Mouse (Mus musculus) testis, adult 2 months (tissue): ENCODE data around the gene Ntrk1. TPM values are rescaled to one million over a fixed set of nuclear protein-coding genes. Genes with fewer than 3 reads are reported as not detected.
"Not testable (repeated sequence)": the region's sequence is repeated elsewhere in the genome, so short reads cannot be mapped to it uniquely, and the experiment has no call there.

ENCODE experiments used
- H3K27ac ChIP-seq: fragments of 200-500 bp; 2 replicates; pipeline ENCODE4 v1.5.1; 2012; ENCODE audit warnings: low read depth, low read length; ENCODE audit not compliant: control insufficient read depth, insufficient read depth
- H3K27me3 ChIP-seq: fragments of 200-500 bp; 2 replicates; pipeline ENCODE4 v1.6.1; 2012; ENCODE audit warnings: mild to moderate bottlenecking, low read length, moderate library complexity; ENCODE audit not compliant: control insufficient read depth, insufficient read depth
- H3K36me3 ChIP-seq: fragments of 200-500 bp; 2 replicates; pipeline ENCODE4 v1.6.1; 2012; ENCODE audit warnings: mild to moderate bottlenecking, low read length; ENCODE audit not compliant: control insufficient read depth, insufficient read depth
- H3K4me1 ChIP-seq: fragments of 200-500 bp; 2 replicates; pipeline ENCODE4 v1.6.1; 2012; ENCODE audit warnings: low read length; ENCODE audit not compliant: control insufficient read depth, insufficient read depth
- H3K4me3 ChIP-seq: fragments of 200-500 bp; 2 replicates; pipeline ENCODE4 v1.5.1; 2012; ENCODE audit warnings: low read depth, mild to moderate bottlenecking, low read length, moderate library complexity, mixed read lengths; ENCODE audit not compliant: control insufficient read depth
- CTCF ChIP-seq: fragments of 200-500 bp; IDR thresholded peaks from 2 replicates; pipeline ENCODE4 v1.5.1; 2012; ENCODE audit warnings: low read depth, mild to moderate bottlenecking, inconsistent platforms, low read length, moderate library complexity; ENCODE audit not compliant: control insufficient read depth, insufficient read depth, insufficient replicate concordance
- POLR2A ChIP-seq: fragments of 200-500 bp; IDR thresholded peaks from 2 replicates; pipeline ENCODE4 v1.6.1; 2012; ENCODE audit warnings: low read depth, mild to moderate bottlenecking, inconsistent platforms, low read length, moderate library complexity; ENCODE audit not compliant: control insufficient read depth
- polyA plus RNA-seq: library from polyadenylated mRNA; depleted of rRNA; stranded (reverse); fragments of >200 nt; gene quantifications from 2 replicates; pipeline ENCODE4 v1.2.3, GENCODE M21; 2012; rRNA removed

The Ntrk1 gene
- polyA plus RNA-seq = 0.64 and 0.94 TPM in 2 replicates

DNA sequence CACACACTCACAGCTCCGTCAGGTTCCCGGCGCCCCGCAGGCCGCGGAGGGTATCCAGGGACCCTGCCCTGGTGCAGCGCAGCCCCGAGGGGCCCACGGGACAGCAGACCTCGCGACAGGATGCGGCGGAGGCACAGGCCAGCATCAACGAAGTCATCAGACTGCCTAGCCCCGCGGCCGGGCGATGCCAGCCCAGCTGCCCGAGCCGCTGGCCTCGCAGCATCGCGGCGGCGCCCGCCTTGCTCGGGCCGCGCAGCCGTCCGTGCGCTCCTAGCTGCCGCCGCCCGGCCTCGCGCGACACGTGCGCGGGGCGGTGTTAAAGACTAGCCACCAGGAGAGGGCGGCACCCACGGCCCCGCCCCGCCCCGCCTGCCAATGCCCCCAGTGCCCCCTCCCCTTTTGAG lies at the start of gene Ntrk1:
Gene Ntrk1, minus strand, starts transcription at position 241 of the 404 bp plus-strand sequence.
- Histone ChIP-seq H3K27me3 (peaks cover 3% of the 10 kb centered on the region), H3K4me1 (peaks cover 10% of the 10 kb centered on the region), H3K27ac (no peak within 1 kb of the TSS), H3K4me3 (peak within 1 kb of the TSS; percentile 19), H3K36me3 (no peaks in the 10 kb centered on the region)
- no peak for TF ChIP-seq CTCF
- no peak for TF ChIP-seq POLR2A

DNA sequence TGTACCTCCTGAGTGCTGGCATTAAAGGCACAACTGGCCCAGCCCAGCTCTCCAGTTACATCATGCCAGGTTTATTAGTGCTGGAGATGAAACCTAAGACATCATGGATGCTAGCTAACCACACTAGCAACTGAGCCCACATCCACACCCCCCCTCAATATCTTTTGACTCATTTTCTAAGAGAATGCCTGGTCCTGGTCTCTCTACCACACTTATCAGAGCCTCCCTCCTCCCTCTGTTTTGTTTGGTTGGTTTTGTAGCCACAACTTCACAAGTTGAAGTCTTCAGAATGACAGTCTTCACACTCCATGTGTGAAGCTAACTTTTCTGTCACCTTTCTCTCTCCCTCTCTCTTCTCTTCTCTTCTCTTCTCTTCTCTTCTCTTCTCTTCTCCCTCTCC lies 45.9 kb upstream of the Ntrk1 start:
- no peak overlapping the region for H3K4me3 ChIP-seq
- H3K36me3 ChIP-seq = no peaks in the 10 kb centered on the region
- no peak for TF ChIP-seq CTCF
- TF ChIP-seq POLR2A = no peak
- no peaks in the 10 kb centered on the region for H3K27me3 ChIP-seq
- no peaks in the 10 kb centered on the region for H3K4me1 ChIP-seq
- H3K27ac ChIP-seq = no peak overlapping the region

DNA sequence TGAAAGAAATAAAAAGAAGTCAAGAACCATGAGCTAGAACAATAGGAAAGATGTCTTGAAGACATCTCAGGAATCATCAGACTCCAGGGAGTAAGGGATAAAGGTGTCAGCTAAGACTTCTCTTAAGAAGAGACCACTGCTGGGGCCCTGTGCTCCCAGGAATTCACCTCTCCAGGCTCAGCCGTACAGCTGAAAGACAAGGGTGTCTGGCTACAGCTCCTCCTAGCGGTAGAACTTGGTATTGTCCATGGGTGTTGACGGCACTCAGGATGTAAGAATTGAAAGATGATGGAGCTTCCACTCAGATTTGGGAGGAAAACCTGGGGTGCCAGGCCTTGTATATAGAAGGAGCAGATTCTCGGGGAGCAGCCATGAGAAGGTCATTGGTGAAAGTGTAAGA lies 43.7 kb upstream of the Ntrk1 start:
- Histone ChIP-seq H3K36me3 (no peaks in the 10 kb centered on the region), H3K27me3 (no peaks in the 10 kb centered on the region)
- TF ChIP-seq POLR2A = no peak
- TF ChIP-seq CTCF = peak; percentile 84; the same call in 1 of the 2 replicates

DNA sequence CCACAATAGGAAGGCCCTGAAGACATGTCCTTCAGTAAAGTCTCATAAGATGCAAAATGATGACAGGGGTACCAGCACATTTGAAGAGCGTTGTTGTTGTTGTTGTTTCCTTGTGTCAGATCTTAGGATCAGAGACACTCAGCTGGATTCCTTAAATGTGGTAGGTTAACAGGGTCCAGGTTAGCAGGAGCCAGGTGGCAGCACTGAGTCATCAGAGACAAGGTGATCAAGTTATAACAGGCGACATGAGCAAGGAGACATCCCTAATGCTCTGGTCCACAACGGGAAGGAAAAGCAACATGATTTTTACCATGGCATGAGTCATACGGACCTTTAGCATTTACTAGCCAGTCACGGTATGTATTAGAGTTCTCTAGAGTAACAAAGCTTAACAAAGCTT lies 38.5 kb upstream of the Ntrk1 start:
- Histone ChIP-seq H3K4me1 (0 out of 2 replicates have a peak, but pooled peaks cover 2% of the 10 kb centered on the region), H3K27ac (no peak overlapping the region), H3K36me3 (no peaks in the 10 kb centered on the region), H3K4me3 (no peak overlapping the region), H3K27me3 (no peaks in the 10 kb centered on the region)
- TF ChIP-seq POLR2A = no peak
- no peak for TF ChIP-seq CTCF

More for the DNA sequence above, 43.7 kb upstream of the Ntrk1 start:
- no peak overlapping the region for H3K4me3 ChIP-seq
- H3K4me1 ChIP-seq = no peaks in the 10 kb centered on the region
- no peak overlapping the region for H3K27ac ChIP-seq

DNA sequence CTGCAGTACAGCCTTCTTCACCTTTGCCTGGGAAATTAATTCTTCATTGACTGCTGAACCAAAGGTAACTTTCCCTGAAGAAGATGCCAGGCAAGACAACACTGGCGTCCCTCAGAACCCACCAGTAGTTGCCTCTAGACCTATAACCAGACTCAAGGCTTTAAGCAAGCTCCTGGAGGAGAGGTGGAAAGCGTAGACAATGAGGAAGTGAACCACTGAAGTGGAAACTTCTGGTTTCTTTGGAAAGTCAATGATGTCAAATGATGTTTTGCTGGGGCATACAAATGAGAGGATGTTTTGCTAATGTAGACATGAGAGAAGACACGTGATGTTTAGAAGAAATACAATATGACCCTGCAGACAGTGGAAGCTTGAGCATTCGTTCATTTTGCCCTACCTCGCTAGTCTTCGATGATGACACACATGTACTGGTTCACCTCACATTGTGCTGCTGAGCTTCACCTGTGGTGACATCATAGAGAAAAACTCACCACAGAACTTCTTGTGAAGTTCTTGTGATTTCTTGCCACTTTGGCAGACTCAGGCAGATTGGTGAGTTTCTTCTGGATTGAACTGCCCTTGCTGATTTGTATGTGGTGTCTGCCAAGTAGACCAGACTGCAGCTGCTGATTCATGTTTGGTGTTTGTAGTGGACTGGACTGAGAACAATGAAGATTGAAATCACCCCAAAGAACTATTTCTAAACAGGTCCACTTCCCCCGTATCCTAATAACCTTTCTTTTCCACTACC lies 37.3 kb upstream of the Ntrk1 start:
- H3K4me3 ChIP-seq = no peak overlapping the region
- no peaks in the 10 kb centered on the region for H3K27me3 ChIP-seq
- 0 out of 2 replicates have a peak, but pooled peaks cover 2% of the 10 kb centered on the region for H3K4me1 ChIP-seq
- H3K36me3 ChIP-seq = no peaks in the 10 kb centered on the region
- H3K27ac ChIP-seq = no peak overlapping the region
- no peak for TF ChIP-seq CTCF
- TF ChIP-seq POLR2A = no peak

DNA sequence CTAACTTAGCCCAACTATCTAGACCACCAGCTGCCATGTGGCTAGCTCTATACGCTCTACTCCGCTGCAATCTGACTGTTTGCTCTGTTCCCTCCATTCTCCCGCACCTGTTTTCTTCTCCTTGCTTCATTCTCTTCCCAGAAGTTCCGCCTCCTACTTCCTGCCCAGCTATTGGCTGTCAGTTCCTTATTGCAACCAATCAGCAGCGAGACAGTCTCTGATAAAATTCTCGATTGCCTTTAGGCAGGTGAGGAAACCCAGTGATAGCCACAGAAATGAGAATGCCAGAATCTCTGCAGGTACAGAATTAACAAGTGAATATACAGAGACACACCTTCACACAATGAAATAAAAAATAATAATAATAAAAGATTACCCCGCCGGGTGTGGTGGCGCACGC lies 34.1 kb upstream of the Ntrk1 start:
- Histone ChIP-seq H3K4me1 (0 out of 2 replicates have a peak, but pooled peaks cover 2% of the 10 kb centered on the region), H3K4me3 (no peak overlapping the region), H3K36me3 (no peaks in the 10 kb centered on the region), H3K27me3 (no peaks in the 10 kb centered on the region), H3K27ac (no peak overlapping the region)
- TF ChIP-seq CTCF (no peak), POLR2A (no peak)

DNA sequence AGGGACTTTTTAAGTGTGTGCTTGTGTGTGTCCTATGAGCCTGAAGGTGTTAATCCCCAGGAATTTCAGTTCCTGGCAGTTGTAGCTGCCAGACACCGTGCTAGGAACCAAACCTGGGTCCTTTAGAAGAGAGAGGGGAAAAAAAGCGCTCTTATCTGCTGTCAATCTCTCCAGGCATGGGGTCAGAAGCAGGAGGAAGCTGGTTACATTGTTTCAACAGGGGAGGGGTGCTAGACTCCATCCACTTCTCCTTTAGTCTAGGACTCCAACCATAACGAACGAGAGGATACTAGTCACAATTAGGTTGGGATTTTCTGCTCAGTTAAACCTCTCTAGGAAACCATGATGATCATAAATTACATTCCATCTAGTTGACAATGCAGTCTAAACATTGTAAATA lies 33.5 kb upstream of the Ntrk1 start:
- TF ChIP-seq CTCF (no peak), POLR2A (no peak)
- no peak overlapping the region for H3K27ac ChIP-seq
- 0 out of 2 replicates have a peak, but pooled peaks cover 2% of the 10 kb centered on the region for H3K4me1 ChIP-seq
- H3K4me3 ChIP-seq = no peak overlapping the region
- no peaks in the 10 kb centered on the region for H3K27me3 ChIP-seq
- H3K36me3 ChIP-seq = no peaks in the 10 kb centered on the region

DNA sequence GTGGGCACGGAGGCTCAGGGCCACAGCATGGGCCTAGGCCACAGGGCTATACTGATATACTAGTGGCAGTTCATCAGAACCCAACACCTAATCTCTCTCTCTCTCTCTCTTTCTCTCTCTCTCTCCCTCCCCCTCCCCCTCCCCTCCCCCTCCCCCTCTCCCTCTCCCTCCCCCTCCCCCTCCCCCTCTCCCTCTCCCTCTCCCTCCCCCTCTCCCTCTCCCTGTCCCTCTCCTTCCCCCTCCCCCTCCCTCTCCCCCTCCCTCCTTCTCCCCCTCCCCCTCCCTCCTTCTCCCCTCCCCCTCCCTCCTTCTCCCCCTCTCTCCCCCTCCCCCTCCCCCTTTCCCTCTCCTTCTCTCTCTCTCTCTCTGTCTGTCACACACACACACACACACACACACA lies 29.2 kb upstream of the Ntrk1 start, which contains the start of gene Pear1:
Gene Pear1, minus strand, starts transcription at position 101 of the 400 bp plus-strand sequence.
- H3K27ac ChIP-seq, H3K27me3 ChIP-seq, H3K4me3 ChIP-seq, H3K36me3 ChIP-seq, H3K4me1 ChIP-seq: not testable (repeated sequence)
